Mouse (Mus musculus) ES-Bruce4 (cell line): ENCODE measurements around the gene Acp1. TPM values are rescaled to one million over a fixed set of nuclear protein-coding genes. Genes with fewer than 3 reads are reported as not detected.

Source experiments
- H3K27ac ChIP-seq: 2 replicates; pipeline ENCODE4 v1.5.1; 2012; ENCODE audit warnings: low read length, inconsistent platforms; ENCODE audit not compliant: insufficient read depth
- H3K27me3 ChIP-seq: 2 replicates; pipeline ENCODE4 v1.6.1; 2012; ENCODE audit warnings: mild to moderate bottlenecking, low read length, inconsistent platforms; ENCODE audit not compliant: control insufficient read depth, poor library complexity, insufficient read depth, severe bottlenecking
- H3K36me3 ChIP-seq: 2 replicates; pipeline ENCODE4 v1.6.1; 2012; ENCODE audit warnings: inconsistent platforms, mild to moderate bottlenecking, low read length, moderate library complexity; ENCODE audit not compliant: control insufficient read depth, poor library complexity, insufficient read depth, severe bottlenecking
- H3K4me1 ChIP-seq: one replicate; pipeline ENCODE4 v1.8.1; 2011; ENCODE audit warnings: low read length; ENCODE audit not compliant: control insufficient read depth, insufficient read depth
- H3K4me3 ChIP-seq: 2 replicates; pipeline ENCODE4 v1.5.1; 2011; ENCODE audit warnings: low read depth, mild to moderate bottlenecking, low read length
- H3K9ac ChIP-seq: 2 replicates; pipeline ENCODE4 v1.6.1; 2012; ENCODE audit warnings: low read depth, mild to moderate bottlenecking, inconsistent platforms; ENCODE audit not compliant: poor library complexity, severe bottlenecking
- H3K9me3 ChIP-seq: replicated peaks from 2 replicates; pipeline ENCODE4 v1.6.1; 2012; ENCODE audit warnings: mild to moderate bottlenecking, low read length, inconsistent platforms; ENCODE audit not compliant: control insufficient read depth, poor library complexity, insufficient read depth, severe bottlenecking
- CTCF ChIP-seq: IDR thresholded peaks from one replicate; pipeline ENCODE4 v1.8.1; 2011; ENCODE audit warnings: low read depth, low read length
- EP300 ChIP-seq: IDR thresholded peaks from 2 replicates; pipeline ENCODE4 v1.6.1; 2011; ENCODE audit warnings: low read depth, low read length; ENCODE audit not compliant: insufficient read depth
- POLR2A ChIP-seq: IDR thresholded peaks from one replicate; pipeline ENCODE4 v1.8.1; 2011; ENCODE audit warnings: low read length; ENCODE audit not compliant: insufficient read depth
- polyA plus RNA-seq: library from polyadenylated mRNA; stranded (reverse); fragments of >200 nt; gene quantifications from 2 replicates; pipeline ENCODE4 v1.2.4, GENCODE M21; 2011; ENCODE audit warnings: low read depth; ENCODE audit not compliant: missing spikeins, insufficient read depth, insufficient read length

The Acp1 gene
- polyA plus RNA-seq, 1 experiment = 121 TPM

- Histone ChIP-seq H3K27me3 (peaks cover 15% of the 10 kb centered on the region), H3K4me3 (peak within 1 kb of the TSS; percentile 50), H3K36me3 (no peaks in the 10 kb centered on the region), H3K27ac (no peak within 1 kb of the TSS), H3K4me1 (no peaks in the 10 kb centered on the region), H3K9ac (peak within 1 kb of the TSS; percentile 56), H3K9me3 (no peaks in the 10 kb centered on the region)
- no peak for TF ChIP-seq EP300
- no peak for TF ChIP-seq CTCF
- TF ChIP-seq POLR2A = no peak
Observed at GRCm38 (mm10) chr12:30883986-30884621, 27.3 kb downstream of the Acp1 start, which contains the start of gene Alkal2. Gene Alkal2, plus strand, starts transcription at chr12:30884322.

GRCm38 (mm10) chr12:30883592-30883985, 27.8 kb downstream of the Acp1 start:
- H3K9ac ChIP-seq = no peak overlapping the region
- no peaks in the 10 kb centered on the region for H3K36me3 ChIP-seq
- no peak overlapping the region for H3K27ac ChIP-seq
- H3K4me1 ChIP-seq = no peaks in the 10 kb centered on the region
- H3K4me3 ChIP-seq = no peak overlapping the region
- H3K9me3 ChIP-seq = no peaks in the 10 kb centered on the region
- H3K27me3 ChIP-seq = peaks cover 15% of the 10 kb centered on the region
- TF ChIP-seq EP300 (no peak), CTCF (no peak), POLR2A (no peak)

GRCm38 (mm10) chr12:30879447-30879846, 31.9 kb downstream of the Acp1 start:
- H3K27ac ChIP-seq = no peak overlapping the region
- no peaks in the 10 kb centered on the region for H3K4me1 ChIP-seq
- H3K4me3 ChIP-seq = no peak overlapping the region
- H3K9me3 ChIP-seq = no peaks in the 10 kb centered on the region
- H3K27me3 ChIP-seq = peaks cover 7% of the 10 kb centered on the region
- TF ChIP-seq POLR2A (no peak), CTCF (peak; percentile 34)
- H3K9ac ChIP-seq = no peak overlapping the region
- no peaks in the 10 kb centered on the region for H3K36me3 ChIP-seq

GRCm38 (mm10) chr12:30865781-30866180, 45.6 kb downstream of the Acp1 start:
- Histone ChIP-seq H3K9me3 (no peaks in the 10 kb centered on the region), H3K27me3 (no peaks in the 10 kb centered on the region), H3K4me3 (no peak overlapping the region), H3K36me3 (no peaks in the 10 kb centered on the region), H3K9ac (no peak overlapping the region), H3K4me1 (no peaks in the 10 kb centered on the region), H3K27ac (no peak overlapping the region)
- TF ChIP-seq CTCF (no peak), EP300 (no peak), POLR2A (no peak)

- Histone ChIP-seq H3K27ac (no peak overlapping the region), H3K4me1 (no peaks in the 10 kb centered on the region), H3K4me3 (no peak overlapping the region), H3K36me3 (no peaks in the 10 kb centered on the region), H3K9ac (no peak overlapping the region), H3K27me3 (no peaks in the 10 kb centered on the region), H3K9me3 (no peaks in the 10 kb centered on the region)
- TF ChIP-seq CTCF (no peak), EP300 (no peak), POLR2A (no peak)
Observed at GRCm38 (mm10) chr12:30864347-30864746, 47.0 kb downstream of the Acp1 start.

- Histone ChIP-seq H3K4me1 (no peaks in the 10 kb centered on the region), H3K27me3 (no peaks in the 10 kb centered on the region), H3K9me3 (no peaks in the 10 kb centered on the region), H3K9ac (no peak overlapping the region), H3K4me3 (no peak overlapping the region), H3K36me3 (no peaks in the 10 kb centered on the region), H3K27ac (no peak overlapping the region)
- TF ChIP-seq POLR2A = no peak
- TF ChIP-seq CTCF = no peak
- no peak for TF ChIP-seq EP300
Observed at GRCm38 (mm10) chr12:30856172-30856571, 55.2 kb downstream of the Acp1 start.
